Mouse (Mus musculus) ES-E14 (cell line): Measurements from ENCODE around the gene Tpst1.

Experiments
- CHD2 ChIP-seq: IDR thresholded peaks from 2 replicates; pipeline ENCODE4 v1.6.1; 2014; ENCODE audit warnings: mild to moderate bottlenecking, low read depth, low read length, inconsistent platforms
- MAFK ChIP-seq: IDR thresholded peaks from 2 replicates; pipeline ENCODE4 v1.6.1; 2014; ENCODE audit warnings: mild to moderate bottlenecking, low read depth, low read length, inconsistent platforms; ENCODE audit not compliant: insufficient read depth
- ZC3H11A ChIP-seq: IDR thresholded peaks from 2 replicates; pipeline ENCODE4 v1.6.1; 2012; ENCODE audit warnings: low read depth, mild to moderate bottlenecking, inconsistent platforms, low read length, borderline replicate concordance

- TF ChIP-seq CHD2 (no peak), MAFK (no peak), ZC3H11A (no peak)
Measured at GRCm38 (mm10) chr5:130046100-130046499, 27.0 kb upstream of the Tpst1 start.
